Mouse (Mus musculus): ENCODE measurements at regions not wholly inside any gene's neighbourhood (a gene's known extent, or its start where the extent isn't known, plus 50 kb on each side); places are given as distances from the start of the nearest gene placed in this dataset.

DNA sequence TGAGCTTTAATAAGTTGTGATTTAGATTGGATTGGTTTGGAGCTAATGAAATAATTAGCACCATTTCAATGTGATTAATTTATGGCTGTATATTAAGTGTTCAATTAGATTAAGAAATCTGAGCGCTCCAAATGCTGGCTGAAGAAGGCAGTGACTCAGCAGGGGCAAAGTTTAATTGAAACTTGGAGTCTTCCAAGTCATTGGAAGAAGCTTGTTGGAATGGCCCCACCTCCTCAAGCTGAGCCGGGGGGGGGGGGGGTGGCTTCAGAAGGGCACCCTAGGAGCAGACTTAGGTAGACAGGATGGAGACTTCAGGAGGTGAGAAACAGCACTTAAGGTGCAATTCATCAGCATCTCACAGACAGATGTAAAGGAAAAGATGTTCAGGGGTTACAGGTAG is 151.0 kb upstream of the Cdh6 start:
- TF ChIP-seq CTCF (IDR thresholded peaks at IDR 0.05; ENCODE audit: low read depth) (no peak), EP300 (IDR thresholded peaks at IDR 0.05; ENCODE audit: low read depth) (no peak)

All from liver, postnatal 0 days (tissue).